Mouse (Mus musculus) splenic B cell, adult 2 months (primary cell): ENCODE data around the gene Mrpl54.
A peak's percentile ranks its signal among the peaks of the same experiment; 100 is the strongest.

Experiments
- DNase-seq: peaks from one replicate; pipeline ENCODE4 v3.0.0-alpha.2; 2011; ENCODE audit warnings: low read depth, low spot score
- H3K27me3 ChIP-seq: 2 replicates; pipeline ENCODE4 v1.6.1; 2012; ENCODE audit warnings: mild to moderate bottlenecking, low read length, moderate library complexity, mixed read lengths; ENCODE audit not compliant: control insufficient read depth, poor library complexity, insufficient read depth, severe bottlenecking
- H3K36me3 ChIP-seq: 2 replicates; pipeline ENCODE4 v1.6.1; 2012; ENCODE audit warnings: mild to moderate bottlenecking, low read length, moderate library complexity, mixed read lengths; ENCODE audit not compliant: control insufficient read depth, poor library complexity, insufficient read depth, severe bottlenecking

Gene Mrpl54

DNA sequence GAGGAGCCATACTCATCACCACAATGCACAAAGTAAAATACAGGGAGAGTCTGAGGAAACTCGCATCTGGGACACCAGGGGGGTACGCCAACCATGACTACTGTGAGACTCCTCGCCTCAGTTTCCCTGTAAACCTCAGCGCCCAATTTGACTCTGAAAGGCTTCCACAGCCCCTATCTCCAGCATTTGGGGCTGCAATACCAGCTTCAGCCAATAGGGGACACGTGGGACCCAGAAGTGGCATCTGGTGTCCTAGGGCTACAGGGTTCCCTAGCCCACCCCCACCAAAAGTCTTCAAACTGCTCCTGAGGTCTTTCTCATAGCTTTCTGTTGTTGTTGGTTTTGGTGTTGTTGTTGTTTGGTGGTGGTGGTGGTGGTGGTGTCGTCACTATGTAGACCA lies 21.9 kb upstream of the Mrpl54 start:
- Histone ChIP-seq H3K36me3 (no peaks in the 10 kb centered on the region), H3K27me3 (no peaks in the 10 kb centered on the region)
- peak; percentile 66 for DNase-seq

DNA sequence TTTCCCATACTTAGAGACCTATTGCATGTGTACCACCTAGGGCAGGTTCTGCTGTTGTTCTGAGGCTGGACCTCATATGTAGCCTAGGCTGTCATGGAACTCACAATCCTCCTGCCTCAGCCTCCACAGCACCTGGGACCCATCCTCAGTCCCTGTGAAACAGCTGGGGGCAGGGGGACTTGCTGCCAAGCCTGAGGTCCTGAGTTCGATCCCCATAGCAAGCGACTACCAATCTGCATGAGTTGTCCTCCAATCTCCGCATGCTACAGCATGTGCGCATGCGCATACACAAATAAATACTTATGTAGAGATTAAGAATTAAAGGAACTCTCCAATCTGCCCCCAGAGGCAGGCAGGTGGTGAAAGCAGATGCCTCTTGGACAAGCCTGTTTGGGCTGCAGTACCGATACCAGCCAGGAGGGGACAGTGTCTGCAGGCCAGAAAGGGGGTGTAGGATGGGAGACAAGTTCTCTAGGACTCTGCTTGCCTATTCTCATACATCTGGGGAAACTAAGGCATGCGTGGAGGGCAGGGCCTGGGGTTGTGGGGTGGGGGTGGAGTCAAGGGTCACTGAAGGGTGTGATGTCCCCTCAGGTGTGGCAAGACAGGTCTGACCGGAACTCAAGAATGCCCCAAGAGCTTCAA lies 20.9 kb upstream of the Mrpl54 start:
- peak; percentile 85 for DNase-seq
- no peaks in the 10 kb centered on the region for H3K27me3 ChIP-seq
- H3K36me3 ChIP-seq: no peaks in the 10 kb centered on the region

DNA sequence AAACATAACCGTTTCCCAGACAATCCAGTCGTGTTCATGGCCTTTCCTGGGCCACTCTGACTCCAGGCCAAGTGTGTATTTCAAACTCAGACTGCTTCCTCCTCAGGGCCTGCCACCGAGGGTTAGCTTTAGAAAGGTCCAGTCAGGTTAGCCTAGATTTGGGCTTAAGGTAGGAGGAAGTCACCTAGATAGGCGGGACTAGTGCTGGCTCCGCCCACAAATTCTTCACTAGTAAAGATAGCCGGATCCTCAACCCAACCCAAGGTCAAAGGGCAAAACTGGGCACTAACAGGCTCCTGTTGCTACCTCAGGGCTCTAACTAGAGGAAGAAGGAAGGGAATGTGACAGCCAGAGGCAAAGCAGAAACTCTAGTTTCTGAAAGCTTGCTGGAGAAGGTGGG lies 19.9 kb upstream of the Mrpl54 start:
- peak; percentile 61 for DNase-seq
- Histone ChIP-seq H3K36me3 (no peaks in the 10 kb centered on the region), H3K27me3 (no peaks in the 10 kb centered on the region)

DNA sequence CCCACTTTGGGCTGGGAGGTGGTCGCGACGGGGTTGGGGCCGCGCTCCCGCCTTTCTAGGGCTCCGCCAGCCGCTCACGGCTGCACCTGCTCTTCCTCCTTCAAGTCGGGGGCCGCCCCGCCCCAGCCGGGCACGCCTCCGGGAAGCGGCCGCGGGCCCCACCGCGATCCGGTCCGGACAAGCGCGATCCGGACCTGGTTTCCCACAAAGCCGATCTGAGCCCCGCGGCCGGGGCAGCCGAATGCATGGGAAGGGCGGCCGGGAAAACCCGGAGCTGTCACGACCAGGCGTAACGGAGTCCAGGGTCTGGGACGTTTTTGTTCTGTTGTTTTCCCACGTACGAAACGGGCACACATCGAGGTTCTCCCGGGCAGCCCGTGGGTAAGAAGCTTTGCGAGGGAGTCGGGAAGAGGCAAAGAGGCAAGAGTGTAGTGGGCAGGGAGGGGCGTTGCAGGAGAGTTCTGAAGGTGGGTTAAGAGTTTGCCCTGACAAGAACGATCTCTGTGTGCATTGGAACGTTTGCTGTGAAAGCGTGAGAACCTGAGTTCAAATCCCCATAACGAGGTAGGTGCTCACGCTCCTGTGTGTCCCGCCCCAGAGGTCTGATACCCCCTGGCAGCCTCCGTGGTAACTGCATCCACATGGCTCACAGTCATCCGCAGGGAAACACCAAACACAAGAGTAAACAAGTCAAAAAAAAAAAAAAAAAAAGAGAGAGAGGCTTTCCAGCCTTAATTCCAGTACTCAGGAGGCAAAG lies 19.1 kb upstream of the Mrpl54 start:
- no peaks in the 10 kb centered on the region for H3K27me3 ChIP-seq

DNA sequence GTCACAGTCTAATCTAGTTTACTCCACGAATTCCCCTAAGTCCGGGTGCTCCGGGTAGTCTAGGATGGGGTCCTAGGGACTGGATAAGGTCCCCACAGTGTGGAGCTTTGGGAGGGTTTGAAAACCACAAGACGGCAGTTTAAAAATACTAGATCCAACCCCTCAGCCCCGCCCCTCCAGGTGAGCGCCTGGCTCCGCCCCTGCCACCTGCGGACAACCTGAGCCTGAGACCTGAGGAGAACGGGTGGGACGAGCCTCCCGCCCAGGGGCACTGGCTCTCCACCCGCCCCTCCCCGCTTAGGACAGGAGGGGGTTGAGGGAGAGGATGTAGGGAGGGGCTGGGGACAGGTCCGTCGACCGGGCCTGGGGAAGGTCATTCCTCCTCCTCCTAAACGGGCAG lies 18.0 kb upstream of the Mrpl54 start:
- Histone ChIP-seq H3K27me3 (no peaks in the 10 kb centered on the region), H3K36me3 (no peaks in the 10 kb centered on the region)
- DNase-seq: no peak

More for the DNA sequence above, 19.1 kb upstream of the Mrpl54 start:
- peak; percentile 92 for DNase-seq
- no peaks in the 10 kb centered on the region for H3K36me3 ChIP-seq

DNA sequence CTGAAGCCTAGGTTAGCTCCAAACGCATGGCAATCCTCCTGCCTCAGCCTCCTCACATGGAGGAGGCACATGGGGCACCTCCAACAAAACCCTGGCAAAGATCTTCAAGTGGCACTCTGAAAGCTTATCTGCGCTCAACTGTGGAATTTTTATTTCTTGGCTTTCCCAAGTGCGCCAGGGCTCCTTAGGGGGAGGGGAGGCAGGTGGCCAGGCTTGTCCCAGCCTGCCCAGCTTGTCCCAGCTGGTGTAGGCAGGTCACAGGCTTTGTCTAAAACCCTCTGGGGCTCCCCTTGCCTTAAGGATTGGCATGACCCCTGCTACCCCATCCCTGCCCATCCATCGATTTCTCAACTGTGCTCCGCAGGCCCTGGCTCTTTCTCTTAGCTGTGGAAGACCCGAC lies 17.5 kb upstream of the Mrpl54 start:
- DNase-seq: no peak
- H3K36me3 ChIP-seq: no peaks in the 10 kb centered on the region

DNA sequence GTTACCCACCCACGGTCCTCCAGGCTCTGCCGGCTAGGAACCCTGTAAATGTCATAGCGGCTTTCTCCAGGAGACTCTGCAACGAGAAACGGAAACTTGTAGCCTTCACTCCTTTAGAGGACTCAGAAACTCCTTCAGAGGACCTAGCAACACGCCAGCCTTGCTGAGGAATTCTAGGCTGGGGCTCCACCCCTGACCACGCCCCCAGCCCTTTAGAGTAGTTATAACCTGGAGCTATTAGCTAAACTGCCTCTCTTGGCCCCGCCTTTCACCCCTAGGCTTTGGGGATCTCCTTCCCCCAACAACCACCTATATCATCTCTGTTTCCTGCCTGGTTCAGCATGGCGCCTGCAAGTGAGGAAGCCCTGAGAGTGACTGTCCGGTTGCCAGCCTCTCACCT lies 12.8 kb upstream of the Mrpl54 start:
- DNase-seq: no peak
- H3K36me3 ChIP-seq: no peaks in the 10 kb centered on the region
- H3K27me3 ChIP-seq: no peaks in the 10 kb centered on the region

More for the DNA sequence above, 17.5 kb upstream of the Mrpl54 start:
- no peaks in the 10 kb centered on the region for H3K27me3 ChIP-seq

DNA sequence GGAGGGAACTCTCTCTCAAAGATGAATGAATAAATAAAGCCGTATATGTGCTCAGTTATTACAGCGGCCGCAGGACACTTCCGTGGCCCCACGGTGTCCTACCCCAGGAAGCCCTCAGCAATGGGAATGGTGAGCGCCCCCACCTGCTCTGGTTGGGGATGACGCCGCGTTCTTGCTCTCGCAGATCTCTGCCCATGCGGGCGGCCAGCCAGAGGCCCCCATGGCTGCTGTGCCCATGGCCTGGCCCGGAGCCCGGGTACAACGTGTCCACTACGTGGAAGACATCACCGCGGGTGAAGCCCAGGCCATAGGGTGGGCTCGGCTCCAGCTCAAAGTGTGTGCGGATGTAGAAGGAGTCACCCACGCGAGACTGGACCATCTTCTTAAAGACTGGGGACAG lies 10.9 kb upstream of the Mrpl54 start:
- H3K36me3 ChIP-seq: peaks cover 4% of the 10 kb centered on the region; the same call in 1 of the 2 replicates
- H3K27me3 ChIP-seq: no peaks in the 10 kb centered on the region
- DNase-seq: no peak

DNA sequence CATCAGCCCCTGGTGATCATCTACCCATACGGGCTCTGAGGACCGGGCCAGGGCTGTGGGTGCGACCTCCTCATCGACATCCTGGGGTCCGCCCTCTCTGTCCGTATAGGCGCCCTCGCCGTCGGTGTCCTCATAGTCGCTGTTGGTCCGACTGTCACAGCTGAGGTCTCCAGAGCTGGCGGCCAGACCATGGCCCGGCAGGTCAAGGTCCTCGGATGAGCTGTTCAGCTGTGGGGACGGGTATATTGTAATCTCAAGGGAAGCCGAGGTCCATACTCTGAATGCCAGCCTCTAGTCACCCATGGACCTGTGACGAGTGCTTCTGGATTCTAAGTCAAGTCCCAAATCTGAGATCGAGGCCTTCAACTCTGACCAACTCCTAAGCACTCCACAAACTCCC lies 7.1 kb upstream of the Mrpl54 start:
- peaks cover 16% of the 10 kb centered on the region for H3K36me3 ChIP-seq
- no peaks in the 10 kb centered on the region for H3K27me3 ChIP-seq
- no peak for DNase-seq

DNA sequence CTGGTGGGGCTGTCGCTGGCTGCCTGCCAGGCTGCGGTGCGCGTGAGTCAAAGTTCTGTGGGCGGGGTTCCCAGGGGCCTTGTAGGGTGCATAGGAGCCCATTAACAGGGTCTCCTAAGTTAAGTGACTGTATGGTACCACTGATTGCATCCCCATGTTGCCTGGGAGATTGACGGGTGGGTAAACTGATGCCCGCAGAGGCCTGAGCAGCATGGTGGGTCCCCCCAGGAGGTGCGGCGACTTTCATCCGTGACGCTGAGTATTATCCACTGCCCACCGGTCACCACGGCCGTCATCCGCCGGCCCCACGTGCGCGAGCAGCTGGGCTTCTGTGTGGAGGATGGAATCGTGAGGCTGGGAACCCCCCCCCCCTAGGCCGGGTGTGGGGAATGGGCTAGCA lies 5.6 kb upstream of the Mrpl54 start:
- DNase-seq: no peak
- Histone ChIP-seq H3K27me3 (no peaks in the 10 kb centered on the region), H3K36me3 (peaks cover 16% of the 10 kb centered on the region)

DNA sequence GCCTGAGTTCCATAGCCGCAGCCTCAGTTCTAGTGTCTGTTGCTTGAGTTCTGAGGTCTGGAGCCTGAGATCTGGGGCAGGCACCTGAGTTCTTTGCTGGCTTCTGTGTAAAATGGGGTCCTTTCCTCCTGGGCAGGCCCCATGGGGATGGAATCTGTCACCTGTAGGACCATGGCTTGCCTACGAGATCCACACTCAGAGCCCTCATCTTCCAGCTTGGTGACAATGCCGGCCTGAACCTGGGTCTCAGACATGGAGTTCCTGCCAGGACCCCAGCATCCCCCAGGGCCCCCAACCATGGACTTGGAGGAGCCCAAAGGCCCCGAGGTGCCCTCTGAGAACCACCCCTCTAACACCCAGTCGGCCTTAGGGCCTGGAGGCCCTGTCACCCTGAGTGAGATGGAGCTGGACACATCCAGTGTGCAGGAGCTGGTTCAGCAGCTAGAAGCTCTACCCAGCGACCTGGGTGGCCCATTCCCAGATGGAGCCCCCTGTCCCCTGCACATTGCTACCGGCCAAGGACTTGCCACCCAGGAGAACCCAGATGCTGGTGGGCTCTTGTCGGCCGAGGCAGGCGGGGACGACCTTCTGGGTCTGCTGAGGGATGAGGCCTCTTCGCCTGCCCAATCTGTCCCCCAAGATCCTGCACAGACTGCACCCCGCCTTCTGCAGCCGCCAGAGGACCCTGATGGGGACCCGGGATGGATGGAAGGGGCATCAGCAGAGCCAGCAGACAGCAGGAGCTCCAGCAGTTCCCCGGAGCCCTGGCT lies 2.1 kb upstream of the Mrpl54 start:
- no peak for DNase-seq
- no peaks in the 10 kb centered on the region for H3K27me3 ChIP-seq
- peaks cover 16% of the 10 kb centered on the region for H3K36me3 ChIP-seq

DNA sequence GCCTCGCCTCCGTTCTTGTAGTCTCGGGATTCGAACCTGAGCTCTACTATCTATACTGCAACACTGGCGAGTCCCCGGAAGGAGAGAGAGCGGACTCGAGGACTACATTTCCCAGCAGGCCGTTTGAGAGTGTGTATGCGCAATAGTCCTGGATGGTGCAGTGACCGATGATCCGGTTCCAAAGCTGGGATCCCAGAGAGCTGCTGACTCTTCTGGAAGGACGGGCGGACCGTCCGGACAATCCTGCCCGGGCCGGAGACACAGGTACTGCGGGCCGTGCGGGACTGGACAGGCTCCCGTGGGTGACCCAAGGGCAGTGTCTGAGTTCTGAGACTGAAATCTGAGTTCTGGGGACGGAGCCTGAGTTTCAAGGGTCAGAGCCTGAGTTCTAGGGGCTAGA lies 1.3 kb upstream of the Mrpl54 start:
- DNase-seq: peak; percentile 82
- Histone ChIP-seq H3K36me3 (peaks cover 17% of the 10 kb centered on the region), H3K27me3 (no peaks in the 10 kb centered on the region)

DNA sequence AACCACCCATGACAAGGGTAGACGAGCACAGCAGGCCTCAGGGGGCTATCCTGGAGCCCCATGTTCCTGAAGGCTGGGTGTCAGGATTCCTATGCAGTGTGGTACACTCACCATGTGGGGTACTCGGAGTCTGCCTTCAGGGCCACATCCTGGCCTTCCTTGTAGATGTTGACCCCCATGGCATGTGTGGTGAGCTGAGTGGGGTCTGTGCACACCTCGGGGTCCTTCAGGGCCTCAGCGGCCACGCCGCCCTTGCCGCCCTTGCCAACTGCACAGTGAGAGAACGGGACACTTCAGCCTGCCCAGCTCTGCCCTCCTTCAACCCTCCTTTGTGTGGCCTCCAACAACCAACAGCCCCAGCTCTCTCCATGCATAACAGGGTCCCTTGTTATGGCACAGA lies 1.2 kb downstream of the Mrpl54 start:
- H3K36me3 ChIP-seq: peaks cover 3% of the 10 kb centered on the region; the same call in 1 of the 2 replicates
- DNase-seq: no peak
- H3K27me3 ChIP-seq: no peaks in the 10 kb centered on the region

DNA sequence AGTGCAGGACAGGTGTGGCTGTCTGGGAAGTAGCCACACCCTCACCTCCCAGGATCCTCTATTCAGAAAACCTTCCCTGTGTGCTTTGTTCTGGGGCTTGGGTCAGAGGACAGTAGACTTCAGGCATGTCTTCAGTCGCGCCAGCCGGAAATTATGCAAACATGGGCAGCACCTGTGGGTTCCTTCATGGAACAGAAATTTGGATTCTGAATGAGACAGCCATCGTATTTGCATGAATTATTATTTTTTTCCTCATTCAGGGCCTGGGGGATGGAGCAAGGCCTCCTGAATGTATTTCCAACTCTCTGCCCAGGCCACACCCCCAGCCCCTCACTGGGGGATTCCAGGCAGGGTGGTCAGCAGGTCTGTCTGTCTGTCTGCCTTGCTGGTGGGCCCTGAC lies 5.7 kb downstream of the Mrpl54 start:
- peaks cover 3% of the 10 kb centered on the region; the same call in 1 of the 2 replicates for H3K36me3 ChIP-seq
- no peak for DNase-seq
- no peaks in the 10 kb centered on the region for H3K27me3 ChIP-seq
